Mouse (Mus musculus) neural tube, embryonic 13.5 days (tissue): ENCODE results near the gene Gcn1l1. TPM values are rescaled to one million over a fixed set of nuclear protein-coding genes. Genes with fewer than 3 reads are reported as not detected.
"Not testable (repeated sequence)": the region's sequence is repeated elsewhere in the genome, so short reads cannot be mapped to it uniquely, and the experiment has no call there.

Experiments used
- ATAC-seq: fragments of 200-750 bp; cut with Nextera tagmentation; 2 replicates; pipeline ENCODE4 v1.8.0; 2017; ENCODE audit warnings: low read depth, mild to moderate bottlenecking, moderate TSS enrichment, moderate library complexity
- H3K27ac ChIP-seq: fragments of 300-500 bp; sonication (generic); replicated peaks from 2 replicates; pipeline ENCODE4 v1.5.1; 2015; ENCODE audit warnings: moderate library complexity, mild to moderate bottlenecking, inconsistent platforms
- H3K27me3 ChIP-seq: fragments of 300-500 bp; sonication (generic); 2 replicates; pipeline ENCODE4 v1.6.1; 2015; ENCODE audit warnings: mild to moderate bottlenecking, inconsistent platforms
- H3K36me3 ChIP-seq: fragments of 300-500 bp; sonication (generic); 2 replicates; pipeline ENCODE4 v1.6.1; 2015; ENCODE audit warnings: mild to moderate bottlenecking, inconsistent platforms
- H3K4me1 ChIP-seq: fragments of 300-500 bp; sonication (generic); replicated peaks from 2 replicates; pipeline ENCODE4 v1.6.1; 2015; ENCODE audit warnings: inconsistent platforms
- H3K4me2 ChIP-seq: fragments of 300-500 bp; sonication (generic); 2 replicates; pipeline ENCODE4 v1.6.1; 2015; ENCODE audit warnings: inconsistent platforms, mild to moderate bottlenecking, moderate library complexity
- H3K4me3 ChIP-seq: fragments of 300-500 bp; sonication (generic); 2 replicates; pipeline ENCODE4 v1.5.1; 2015; ENCODE audit warnings: mild to moderate bottlenecking, inconsistent platforms
- H3K9ac ChIP-seq: fragments of 300-500 bp; sonication (generic); 2 replicates; pipeline ENCODE4 v1.6.1; 2015; ENCODE audit warnings: moderate library complexity, mild to moderate bottlenecking, inconsistent platforms
- H3K9me3 ChIP-seq: fragments of 300-500 bp; sonication (generic); 2 replicates; pipeline ENCODE4 v1.6.1; 2016; ENCODE audit warnings: inconsistent platforms
- WGBS: fragments of 180-500 bp; shearing (Covaris S2); methylation state at CpG from one replicate; pipeline ENCODE4 v1.1.7; 2015; 5-methylcytosine and 5-hydroxymethylcytosine counted together
- polyA plus RNA-seq: library from polyadenylated mRNA; unstranded; fragments of >200 nt; fragmentation: Nextera tagmentation; extraction: Ambion mirVana; gene quantifications from 2 replicates; pipeline ENCODE4 v1.2.1, GENCODE M21; 2015

Gcn1l1 gene
- 36.5 and 39.3 TPM in 2 replicates for polyA plus RNA-seq

- H3K9me3 ChIP-seq, result no peaks in the 10 kb centered on the region
- H3K27me3 ChIP-seq, result no peaks in the 10 kb centered on the region
- 2% methylated on average over 53 of the region's 55 CpGs for WGBS
- H3K4me2 ChIP-seq, result peak within 1 kb of the TSS; percentile 89
- peaks cover 70% of the 10 kb centered on the region for H3K4me1 ChIP-seq
- peaks cover 40% of the 10 kb centered on the region for H3K36me3 ChIP-seq
- peak within 1 kb of the TSS; percentile 96 for H3K9ac ChIP-seq
- peak within 1 kb of the TSS; percentile 96 for H3K4me3 ChIP-seq
- peak; percentile 90 for ATAC-seq
- peak within 1 kb of the TSS; percentile 82 for H3K27ac ChIP-seq
Measured at GRCm38 (mm10) chr5:115564737-115565393, at the start of gene Gcn1l1. Gcn1l1 (plus strand) TSS chr5:115565254.

- no peak overlapping the region for H3K9ac ChIP-seq
- peaks cover 14% of the 10 kb centered on the region for H3K4me1 ChIP-seq
- ATAC-seq, result no peak
- H3K4me2 ChIP-seq, result no peak overlapping the region
- no peaks in the 10 kb centered on the region for H3K27me3 ChIP-seq
- H3K4me3 ChIP-seq, result no peak overlapping the region
- peak overlapping the region; percentile 33; the same call in 1 of the 2 replicates for H3K27ac ChIP-seq
- 0 out of 2 replicates have a peak, but pooled peaks cover 10% of the 10 kb centered on the region for H3K36me3 ChIP-seq
- 80% methylated on average over 32 of the region's 32 CpGs for WGBS
- H3K9me3 ChIP-seq, result no peaks in the 10 kb centered on the region
Measured at GRCm38 (mm10) chr5:115516081-115516907, 48.8 kb upstream of the Gcn1l1 start.

- Histone ChIP-seq H3K36me3 (0 out of 2 replicates have a peak, but pooled peaks cover 10% of the 10 kb centered on the region), H3K9me3 (no peaks in the 10 kb centered on the region), H3K4me2 (no peak overlapping the region), H3K4me3 (no peak overlapping the region), H3K9ac (no peak overlapping the region), H3K4me1 (peaks cover 14% of the 10 kb centered on the region), H3K27me3 (no peaks in the 10 kb centered on the region), H3K27ac (0 out of 2 replicates have a peak overlapping the region, but pooled peaks have one; percentile 33)
- ATAC-seq, result no peak
- WGBS, result 89% methylated on average over 7 of the region's 7 CpGs
Measured at GRCm38 (mm10) chr5:115516908-115517307, 48.1 kb upstream of the Gcn1l1 start.

GRCm38 (mm10) chr5:115517501-115517900 lies 47.6 kb upstream of the Gcn1l1 start:
- WGBS, result 93% methylated on average over 9 of the region's 9 CpGs
- H3K4me1 ChIP-seq, result peaks cover 16% of the 10 kb centered on the region
- H3K27me3 ChIP-seq, result no peaks in the 10 kb centered on the region
- H3K9ac ChIP-seq, result no peak overlapping the region
- H3K36me3 ChIP-seq, result 0 out of 2 replicates have a peak, but pooled peaks cover 10% of the 10 kb centered on the region
- no peak overlapping the region for H3K4me3 ChIP-seq
- no peaks in the 10 kb centered on the region for H3K9me3 ChIP-seq
- ATAC-seq, result no peak
- no peak overlapping the region for H3K27ac ChIP-seq
- no peak overlapping the region for H3K4me2 ChIP-seq

- not testable (repeated sequence) for H3K27me3 ChIP-seq, H3K27ac ChIP-seq, ATAC-seq, H3K4me3 ChIP-seq, H3K36me3 ChIP-seq, H3K9ac ChIP-seq, H3K9me3 ChIP-seq, H3K4me2 ChIP-seq
- 95% methylated on average over 8 of the region's 8 CpGs for WGBS
- H3K4me1 ChIP-seq, result peaks cover 22% of the 10 kb centered on the region
Measured at GRCm38 (mm10) chr5:115518214-115518613, 46.8 kb upstream of the Gcn1l1 start.

- ATAC-seq, result no peak
- H3K9ac ChIP-seq, result no peak overlapping the region
- no peak overlapping the region for H3K4me2 ChIP-seq
- peak overlapping the region; percentile 52; the same call in 1 of the 2 replicates for H3K27ac ChIP-seq
- H3K36me3 ChIP-seq, result 0 out of 2 replicates have a peak, but pooled peaks cover 6% of the 10 kb centered on the region
- H3K4me3 ChIP-seq, result no peak overlapping the region
- no peaks in the 10 kb centered on the region for H3K27me3 ChIP-seq
- 77% methylated on average over 21 of the region's 21 CpGs for WGBS
- peaks cover 31% of the 10 kb centered on the region for H3K4me1 ChIP-seq
- H3K9me3 ChIP-seq, result no peaks in the 10 kb centered on the region
Measured at GRCm38 (mm10) chr5:115520325-115520869, 44.7 kb upstream of the Gcn1l1 start.

GRCm38 (mm10) chr5:115521553-115522461 lies 43.2 kb upstream of the Gcn1l1 start:
- Histone ChIP-seq H3K4me3 (no peak overlapping the region), H3K27ac (peak overlapping the region; percentile 67), H3K4me2 (0 out of 2 replicates have a peak overlapping the region, but pooled peaks have one; percentile 5)

GRCm38 (mm10) chr5:115522531-115522930 lies 42.5 kb upstream of the Gcn1l1 start:
- ATAC-seq, result no peak
- no peaks in the 10 kb centered on the region for H3K27me3 ChIP-seq
- 80% methylated on average over 4 of the region's 4 CpGs for WGBS
- H3K9ac ChIP-seq, result no peak overlapping the region; the same call in 1 of the 2 replicates
- H3K27ac ChIP-seq, result peak overlapping the region; percentile 67
- H3K9me3 ChIP-seq, result no peaks in the 10 kb centered on the region
- no peak overlapping the region for H3K4me3 ChIP-seq
- H3K4me1 ChIP-seq, result peaks cover 33% of the 10 kb centered on the region
- H3K4me2 ChIP-seq, result no peak overlapping the region
- H3K36me3 ChIP-seq, result no peaks in the 10 kb centered on the region

More at GRCm38 (mm10) chr5:115521553-115522461, 43.2 kb upstream of the Gcn1l1 start:
- no peaks in the 10 kb centered on the region for H3K9me3 ChIP-seq
- H3K4me1 ChIP-seq, result peaks cover 33% of the 10 kb centered on the region
- H3K9ac ChIP-seq, result no peak overlapping the region
- H3K36me3 ChIP-seq, result no peaks in the 10 kb centered on the region
- 62% methylated on average over 20 of the region's 21 CpGs for WGBS
- no peaks in the 10 kb centered on the region for H3K27me3 ChIP-seq
- no peak for ATAC-seq

GRCm38 (mm10) chr5:115522981-115523499 lies 42.0 kb upstream of the Gcn1l1 start:
- Histone ChIP-seq H3K27me3 (no peaks in the 10 kb centered on the region), H3K4me2 (no peak overlapping the region), H3K9ac (peak overlapping the region; percentile 31; the same call in 1 of the 2 replicates), H3K4me3 (no peak overlapping the region), H3K36me3 (no peaks in the 10 kb centered on the region), H3K4me1 (peaks cover 33% of the 10 kb centered on the region), H3K27ac (no peak overlapping the region), H3K9me3 (no peaks in the 10 kb centered on the region)
- WGBS, result 78% methylated on average over 15 of the region's 15 CpGs
- ATAC-seq, result no peak

GRCm38 (mm10) chr5:115523971-115524370 lies 41.1 kb upstream of the Gcn1l1 start:
- Histone ChIP-seq H3K9ac (0 out of 2 replicates have a peak overlapping the region, but pooled peaks have one; percentile 26), H3K9me3 (no peaks in the 10 kb centered on the region), H3K27ac (no peak overlapping the region), H3K4me2 (peak overlapping the region; percentile 20; the same call in 1 of the 2 replicates), H3K27me3 (no peaks in the 10 kb centered on the region), H3K36me3 (no peaks in the 10 kb centered on the region), H3K4me3 (no peak overlapping the region), H3K4me1 (peaks cover 36% of the 10 kb centered on the region)
- ATAC-seq, result peak; percentile 66; the same call in 1 of the 2 replicates
- WGBS, result 5% methylated on average over 15 of the region's 15 CpGs

GRCm38 (mm10) chr5:115524471-115524870 lies 40.6 kb upstream of the Gcn1l1 start:
- 50% methylated on average over 12 of the region's 12 CpGs for WGBS
- Histone ChIP-seq H3K4me1 (peaks cover 41% of the 10 kb centered on the region), H3K27ac (no peak overlapping the region), H3K9ac (no peak overlapping the region), H3K4me2 (no peak overlapping the region), H3K9me3 (no peaks in the 10 kb centered on the region), H3K36me3 (no peaks in the 10 kb centered on the region), H3K27me3 (no peaks in the 10 kb centered on the region), H3K4me3 (no peak overlapping the region)
- ATAC-seq, result no peak
